Mouse (Mus musculus) frontal cortex, adult 2 months (tissue): ENCODE results near the gene Slc22a2. TPM values are rescaled to one million over a fixed set of nuclear protein-coding genes. Genes with fewer than 3 reads are reported as not detected.
"Not testable (repeated sequence)": the region's sequence is repeated elsewhere in the genome, so short reads cannot be mapped to it uniquely, and the experiment has no call there.

Source experiments
- DNase-seq, 2 experiments: peaks; one replicate each; pipeline ENCODE4 v3.0.0; 2022; ENCODE audit warnings: low spot score in 1 of 2; ENCODE audit errors: extremely low spot score in 1 of 2
- polyA plus RNA-seq: library from polyadenylated mRNA; depleted of rRNA; stranded (reverse); fragments of >200 nt; gene quantifications from 2 replicates; pipeline ENCODE4 v1.2.3, GENCODE M21; 2012; rRNA removed

Slc22a2 gene
- polyA plus RNA-seq, result 1.7 and 2.5 TPM in 2 replicates

DNA sequence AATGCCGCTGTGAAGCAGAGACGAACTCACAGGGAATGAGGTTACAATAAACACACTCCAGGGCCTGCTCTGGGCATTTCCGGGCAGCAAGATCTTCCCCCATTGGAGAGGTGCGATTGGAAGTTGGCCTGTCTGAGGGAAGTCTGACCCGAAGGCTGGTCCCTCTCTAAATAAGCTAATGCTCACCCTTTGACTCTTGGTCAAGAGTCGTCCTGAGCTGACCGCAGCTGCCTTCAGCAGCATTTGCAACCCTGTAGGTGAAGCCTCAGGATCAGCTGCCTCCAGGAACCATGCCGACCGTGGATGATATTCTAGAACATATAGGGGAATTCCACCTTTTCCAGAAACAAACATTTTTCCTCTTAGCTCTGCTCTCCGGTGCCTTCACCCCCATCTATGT is at the start of gene Slc22a2:
Gene Slc22a2 (plus strand): TSS at position 142 of the 400 bp plus-strand sequence.
- DNase-seq, result no peak

DNA sequence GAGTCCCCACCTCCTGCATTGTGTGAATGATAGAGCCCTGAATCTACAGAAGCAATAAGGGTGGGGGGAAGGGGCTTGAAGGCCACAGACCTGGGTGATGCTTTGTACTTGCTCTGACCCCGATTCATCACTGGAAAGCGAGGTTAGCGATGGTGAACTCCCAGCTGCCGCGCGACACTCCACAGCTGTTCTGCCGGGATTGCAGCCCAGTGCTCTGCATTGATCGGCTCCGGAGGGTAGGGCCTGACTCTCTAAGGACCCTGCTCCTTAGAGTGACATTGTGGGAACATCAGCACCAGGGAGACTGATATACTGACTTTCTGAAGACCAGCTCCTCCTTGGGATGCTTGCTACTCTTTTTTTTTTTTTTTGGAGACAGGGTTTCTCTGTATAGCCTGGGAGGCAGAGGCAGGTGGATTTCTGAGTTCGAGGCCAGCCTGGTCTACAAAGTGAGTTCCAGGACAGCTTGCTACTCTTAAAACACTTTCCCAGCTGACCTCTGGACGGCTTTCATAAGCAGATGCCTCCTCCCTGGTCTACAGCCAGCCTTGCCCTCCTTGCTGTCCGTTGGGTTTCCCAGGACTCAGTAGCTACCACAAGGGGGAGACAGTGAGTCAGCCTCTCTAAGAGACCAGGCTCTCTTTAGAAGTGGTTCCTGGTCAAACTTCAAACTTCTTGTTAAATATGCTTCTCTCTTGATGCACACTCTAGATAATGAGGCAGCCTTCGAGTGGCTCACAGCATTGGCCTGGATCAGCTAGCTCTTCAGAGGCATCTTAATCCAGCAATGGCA is 49.4 kb upstream of the Slc22a2 start:
- peak; percentile 11 to 88 for DNase-seq

DNA sequence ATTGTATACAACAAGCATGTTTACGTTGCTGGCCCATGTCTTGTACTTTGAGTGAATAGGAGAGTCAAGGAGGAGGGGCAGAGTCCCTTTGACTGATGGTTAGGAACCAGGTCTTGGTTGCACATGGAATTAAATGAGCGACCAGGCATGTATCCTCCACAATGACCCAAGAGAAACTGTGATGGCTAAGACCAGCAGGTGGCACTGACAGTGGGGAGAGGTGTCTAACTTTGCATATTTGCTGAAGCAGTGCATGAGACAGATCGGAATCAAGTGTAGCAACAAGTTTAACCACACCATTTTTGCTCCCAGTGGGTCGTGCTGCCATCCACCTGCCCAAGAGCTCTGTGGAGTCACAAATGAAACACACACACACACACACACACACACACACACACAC is 21.7 kb upstream of the Slc22a2 start:
- no peak for DNase-seq

DNA sequence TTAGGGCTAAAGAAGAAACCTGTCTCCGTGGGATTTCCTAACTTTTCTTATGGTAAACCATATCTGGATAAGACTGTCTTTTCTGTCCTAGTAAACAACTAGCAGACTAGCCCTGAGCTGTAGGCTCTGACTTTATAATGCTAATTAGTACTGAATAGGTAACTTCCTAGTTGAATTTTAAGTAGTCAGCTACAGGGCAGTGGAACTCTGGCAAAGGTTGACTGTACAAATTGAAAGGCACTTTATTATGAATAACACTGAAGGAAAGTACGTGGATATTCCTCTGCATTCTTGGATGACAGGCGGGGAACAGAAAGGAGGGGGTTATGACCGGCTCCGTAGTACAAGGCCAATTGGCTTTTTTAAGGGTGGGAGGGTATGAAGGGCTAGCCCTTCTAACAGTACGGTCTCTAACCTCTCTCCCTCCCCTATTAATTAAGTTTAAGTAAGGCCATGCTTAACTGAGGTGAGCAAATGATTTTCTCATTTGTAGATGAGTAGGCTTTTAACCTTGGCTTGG is 19.4 kb upstream of the Slc22a2 start:
- not testable (repeated sequence) for DNase-seq

DNA sequence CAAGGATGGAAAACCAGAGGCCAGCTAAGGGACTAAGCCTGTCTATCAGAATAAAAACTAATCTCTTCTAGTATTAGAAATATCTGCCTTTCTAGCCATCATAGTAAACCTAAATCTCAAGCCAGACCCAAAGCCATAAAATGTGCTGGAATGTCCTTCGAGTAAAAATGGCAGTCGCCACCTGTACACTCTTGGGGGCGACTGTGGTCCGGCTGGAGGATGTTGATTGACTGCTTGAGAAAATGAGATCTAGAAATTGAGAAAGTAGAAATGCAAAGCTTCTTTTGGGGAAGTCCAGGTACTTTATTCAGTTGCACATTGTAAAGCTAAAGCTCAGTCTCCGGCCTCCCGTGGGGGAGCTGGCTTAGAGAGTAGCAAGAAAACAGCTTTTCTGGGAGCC is 18.5 kb upstream of the Slc22a2 start:
- DNase-seq, result no peak

DNA sequence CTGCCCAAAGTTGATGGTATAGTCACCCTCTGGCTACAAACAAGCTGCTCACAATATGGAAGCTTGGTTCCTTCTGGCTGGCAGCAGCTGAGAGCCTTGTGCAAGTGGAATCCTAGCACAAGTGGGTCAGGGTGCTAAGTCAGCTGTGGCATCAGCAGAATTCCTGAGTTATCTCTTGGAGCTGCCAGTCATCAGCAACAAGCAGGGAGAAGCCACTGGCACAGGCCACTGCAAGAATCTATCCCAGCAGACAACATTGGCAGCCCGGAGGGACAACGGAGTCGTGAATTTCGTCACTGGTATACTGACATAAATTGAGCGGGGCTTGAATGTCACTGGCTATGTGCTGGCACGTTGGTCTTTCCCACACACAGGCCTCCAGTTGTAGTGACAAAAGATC is 12.6 kb upstream of the Slc22a2 start:
- DNase-seq, result no peak

DNA sequence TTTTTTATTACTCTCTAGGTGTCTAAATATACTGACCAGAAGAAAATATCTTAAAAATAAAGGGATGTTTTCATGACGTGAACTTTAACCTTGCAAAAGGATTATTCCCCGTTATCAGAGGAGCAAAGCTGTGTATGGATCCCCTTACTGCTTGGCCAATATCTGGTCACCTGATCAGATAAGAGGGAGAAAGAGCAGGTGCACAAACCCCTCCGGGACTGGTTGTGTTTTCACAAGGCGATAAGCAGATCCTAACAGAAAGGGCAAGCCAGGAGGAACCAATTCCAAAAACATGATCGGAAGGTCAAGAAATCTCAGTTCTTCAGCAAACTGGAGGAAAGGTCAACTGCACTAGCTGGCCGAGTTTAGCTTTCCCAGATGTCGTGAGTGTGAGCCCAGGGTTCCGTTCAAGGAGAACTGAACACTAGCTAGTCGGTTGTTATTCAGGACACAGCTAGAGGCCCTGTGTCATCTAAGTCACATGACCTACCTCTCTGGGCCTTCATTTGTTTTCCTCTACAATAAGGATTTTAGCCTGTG is 11.9 kb upstream of the Slc22a2 start:
- no peak for DNase-seq

DNA sequence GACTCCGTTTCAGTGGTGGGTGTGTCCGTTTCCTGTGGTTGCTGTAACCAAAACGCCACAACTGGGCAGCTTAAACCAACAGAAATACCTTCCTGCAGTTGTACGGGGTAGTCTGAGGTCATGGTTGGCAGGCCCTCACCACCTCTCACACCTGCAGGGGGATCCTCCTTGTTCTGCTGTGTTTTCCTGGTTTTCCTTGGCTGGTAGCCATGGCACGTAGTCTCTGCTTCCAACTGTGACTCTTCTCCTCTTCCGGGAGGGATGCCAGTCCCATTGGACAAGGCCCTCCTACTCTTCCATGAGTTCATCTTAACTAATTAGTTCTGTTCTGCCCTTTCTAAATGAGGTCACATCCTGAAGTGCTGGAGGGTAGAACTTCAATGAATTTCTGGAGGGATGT is 8.5 kb upstream of the Slc22a2 start:
- DNase-seq, result no peak

DNA sequence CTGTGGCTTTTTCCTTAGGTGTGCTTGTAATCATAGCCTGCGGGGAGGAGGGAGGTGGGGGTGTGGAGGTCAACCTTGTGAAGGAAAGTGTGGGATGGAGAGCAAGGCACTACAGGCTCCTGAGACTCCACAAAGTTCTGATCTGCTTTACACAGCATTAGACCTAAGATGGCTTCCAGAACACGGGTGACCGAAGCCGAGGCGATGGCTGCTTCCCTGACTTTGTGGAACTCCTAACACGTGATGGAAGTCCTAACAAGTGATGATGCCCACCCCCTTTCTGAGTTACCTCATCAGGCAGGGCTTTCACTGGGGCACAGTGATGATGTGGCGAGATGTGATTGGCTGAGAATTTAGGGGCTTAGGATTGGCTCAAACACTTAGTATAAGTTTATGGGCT is 6.8 kb upstream of the Slc22a2 start:
- DNase-seq, result no peak

DNA sequence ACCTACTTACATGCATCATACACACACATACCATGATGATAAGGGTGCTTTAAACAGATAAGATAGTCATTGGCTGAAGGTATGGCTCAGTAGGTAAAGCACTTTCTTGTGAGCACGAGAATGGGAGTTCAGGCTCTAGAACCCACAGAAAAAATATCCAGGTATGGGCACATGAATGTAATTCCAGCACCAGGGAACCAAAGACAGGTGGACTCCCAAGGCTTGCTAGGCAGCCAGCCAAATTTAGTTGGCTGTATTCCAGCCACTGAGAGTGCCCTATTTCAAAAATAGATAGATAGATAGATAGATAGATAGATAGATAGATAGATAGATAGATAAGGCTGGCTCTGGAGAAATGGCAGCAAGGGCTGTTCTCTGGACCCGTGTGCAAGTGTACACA is 1.4 kb downstream of the Slc22a2 start:
- DNase-seq, result no peak

DNA sequence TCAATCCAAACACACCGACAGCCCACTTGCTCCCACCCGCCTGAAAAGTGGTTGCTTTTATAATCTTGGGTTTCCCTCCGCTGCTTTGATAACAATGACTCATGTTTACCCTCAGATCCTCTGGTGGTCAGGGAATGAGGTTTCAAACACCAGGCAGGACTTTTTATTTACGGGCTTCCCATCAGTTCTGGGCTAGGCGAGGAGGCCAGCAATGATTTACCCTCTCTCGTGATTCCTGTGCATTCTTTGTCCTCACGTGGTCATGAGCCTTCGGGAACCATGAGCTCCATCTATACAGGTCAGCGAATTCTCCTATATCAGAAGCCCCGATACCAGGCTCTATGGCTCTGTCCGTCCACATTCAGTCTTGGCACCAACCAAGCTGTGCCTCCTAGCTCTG is 3.0 kb downstream of the Slc22a2 start:
- no peak for DNase-seq

DNA sequence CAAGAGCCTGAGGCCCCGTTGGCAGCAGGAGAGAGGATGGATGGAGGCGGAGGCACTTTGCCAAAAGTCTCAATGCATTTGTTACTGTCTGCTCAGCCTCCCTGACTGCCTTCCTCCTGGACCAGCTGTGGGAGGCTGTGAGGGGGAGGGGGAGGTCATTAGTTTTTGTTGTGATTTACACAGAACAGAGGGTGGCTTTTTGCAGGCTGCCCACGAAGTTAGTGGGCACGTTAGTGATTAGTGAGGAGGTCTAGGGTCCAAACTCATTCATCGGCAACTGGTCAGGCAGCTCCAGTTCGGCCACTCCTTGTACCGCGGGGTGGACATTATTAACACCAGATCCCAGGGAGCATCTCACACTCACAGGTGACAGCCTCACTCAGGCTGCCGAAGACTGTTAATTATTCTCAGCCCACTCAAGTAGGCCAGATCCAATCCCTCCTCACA is 4.9 kb downstream of the Slc22a2 start:
- peak in 1 of 2 experiments; percentile 36 for DNase-seq

DNA sequence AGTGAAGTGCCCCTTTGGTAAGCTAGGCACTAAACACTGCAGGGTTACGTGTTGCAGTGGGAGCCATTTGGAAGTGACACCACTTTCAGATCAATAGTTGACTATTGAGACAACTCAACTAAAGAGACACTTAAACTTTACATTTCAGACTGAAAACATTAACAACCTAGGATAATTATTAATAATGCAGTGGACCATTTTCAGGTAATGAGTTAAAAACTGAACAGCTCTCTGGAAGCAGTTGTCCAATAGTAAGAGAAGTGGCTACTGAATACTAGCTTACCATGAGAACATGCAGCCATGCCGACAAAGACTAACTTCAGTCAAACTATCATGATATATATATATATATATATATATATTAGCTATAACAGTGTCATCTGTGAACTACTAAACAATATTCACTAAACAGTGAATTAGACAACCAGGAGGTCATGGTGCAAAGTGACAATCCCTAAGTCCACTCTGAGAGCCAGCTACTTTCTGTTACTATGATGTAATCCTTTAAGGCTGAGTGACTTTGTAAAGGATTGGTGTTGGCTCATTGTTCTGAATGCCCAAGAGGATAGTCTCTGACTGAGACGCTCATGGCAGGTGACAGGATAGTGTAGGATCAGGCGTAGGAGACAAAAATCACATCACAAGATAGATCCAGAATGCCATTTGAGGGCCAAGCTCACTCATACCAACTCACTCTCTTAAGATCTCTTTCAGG is 7.1 kb downstream of the Slc22a2 start:
- no peak for DNase-seq

DNA sequence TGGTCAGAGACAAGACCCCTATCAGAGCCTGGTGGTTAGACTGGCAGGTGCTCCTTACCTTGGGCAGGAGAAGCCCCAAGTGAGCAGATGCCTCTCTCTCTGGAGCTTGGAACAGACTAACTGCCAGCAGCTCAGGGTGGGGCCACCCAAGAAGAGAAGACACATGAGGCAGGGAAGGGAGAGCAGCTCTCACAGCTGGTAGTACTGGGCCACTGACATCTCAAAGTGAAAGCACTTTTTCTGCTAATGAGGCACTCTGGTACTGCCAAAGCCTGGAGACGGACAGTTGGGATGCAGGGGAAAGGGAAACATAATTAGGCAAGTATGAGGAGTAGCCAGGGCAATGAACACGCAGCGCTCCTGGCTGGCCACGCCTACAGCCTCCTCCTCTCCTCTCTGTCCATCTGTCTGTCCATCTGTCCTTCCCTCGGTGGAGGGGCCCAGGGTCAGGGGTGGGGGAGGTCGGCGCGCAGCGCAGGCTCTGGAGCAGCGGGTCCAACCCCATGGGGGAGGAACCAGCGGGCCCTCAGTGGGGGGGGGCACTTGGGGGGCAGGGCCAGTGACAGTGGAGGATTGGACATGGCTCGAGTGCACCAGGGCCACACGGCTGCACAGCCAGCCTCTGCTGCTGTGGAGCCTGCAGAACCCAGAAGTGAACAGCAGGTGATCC is 12.0 kb downstream of the Slc22a2 start:
- DNase-seq, result no peak

DNA sequence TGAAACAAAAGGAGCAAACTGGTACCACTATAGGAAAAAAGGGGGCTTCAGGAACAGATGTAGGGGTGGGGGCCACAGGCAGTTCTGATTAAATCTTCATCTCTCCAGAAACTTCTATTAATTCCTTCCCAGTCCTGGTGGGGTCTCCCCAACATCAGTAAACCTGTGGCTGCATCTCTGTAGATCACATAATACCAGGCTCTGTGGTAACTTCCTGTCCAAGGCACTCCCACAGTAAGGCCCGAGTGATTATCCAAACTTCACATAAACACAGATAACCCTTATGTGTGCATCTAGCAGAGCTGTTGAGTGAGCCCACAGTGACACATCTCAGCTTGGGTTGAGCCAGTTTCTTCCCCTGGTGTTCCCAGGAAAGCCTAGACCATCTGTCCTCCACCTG is 22.7 kb downstream of the Slc22a2 start:
- no peak for DNase-seq

DNA sequence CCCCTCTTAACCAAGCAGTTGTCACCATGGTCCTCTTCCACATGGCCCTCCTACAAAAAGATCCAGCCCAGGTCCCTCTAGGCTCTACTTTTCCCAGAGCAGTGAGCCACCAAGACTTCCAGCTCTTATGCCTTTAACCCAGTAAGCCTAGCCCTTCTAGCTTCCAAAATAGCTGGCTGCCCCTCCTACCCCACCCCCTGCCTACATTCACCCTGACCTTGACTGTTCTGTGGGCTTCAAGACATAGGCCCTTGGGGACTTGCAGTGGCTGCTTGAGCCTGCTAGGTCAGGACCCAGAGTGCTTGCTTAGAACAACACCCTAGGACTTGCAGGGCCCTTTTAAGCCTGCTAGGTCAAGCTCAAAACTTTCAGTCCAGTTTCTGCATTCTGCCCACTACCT is 23.3 kb downstream of the Slc22a2 start:
- DNase-seq, result no peak

DNA sequence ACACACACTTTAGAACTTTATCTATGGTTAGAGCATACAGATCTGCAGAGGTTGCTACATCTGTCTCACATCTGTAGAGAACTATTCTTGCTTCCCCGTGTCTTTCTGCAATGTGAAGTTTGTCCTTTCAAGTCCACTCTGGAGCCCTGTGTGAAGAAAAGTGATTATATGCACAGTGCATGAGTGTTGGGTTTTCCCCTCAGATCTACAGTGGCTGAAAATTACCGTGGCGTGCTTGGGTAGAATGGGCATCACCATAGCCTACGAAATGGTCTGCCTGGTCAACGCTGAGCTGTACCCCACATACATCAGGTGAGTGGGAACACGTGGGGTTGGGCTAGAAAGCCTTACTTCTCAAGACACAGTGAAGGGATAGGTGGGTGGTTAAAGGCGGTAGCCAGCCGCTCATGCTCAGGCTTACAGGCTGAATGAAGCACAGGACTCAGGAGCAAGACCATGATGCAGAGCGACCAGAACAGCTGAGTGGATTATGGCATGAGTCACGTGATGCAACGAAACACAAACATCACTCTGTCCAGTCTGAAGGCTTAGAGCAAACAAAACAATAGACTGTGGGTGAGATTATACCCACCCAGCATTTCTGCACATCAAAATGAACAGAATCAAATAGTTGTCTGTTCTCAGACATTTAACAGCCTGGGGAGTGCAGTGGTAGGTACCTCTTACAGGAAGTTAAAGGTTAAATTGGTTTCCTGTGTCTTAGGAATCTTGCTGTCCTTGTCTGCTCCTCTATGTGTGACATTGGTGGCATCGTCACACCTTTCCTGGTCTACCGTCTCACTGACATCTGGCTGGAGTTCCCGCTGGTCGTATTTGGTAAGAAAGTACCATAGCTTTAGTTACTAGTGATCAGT is 30.8 kb downstream of the Slc22a2 start:
- no peak for DNase-seq

DNA sequence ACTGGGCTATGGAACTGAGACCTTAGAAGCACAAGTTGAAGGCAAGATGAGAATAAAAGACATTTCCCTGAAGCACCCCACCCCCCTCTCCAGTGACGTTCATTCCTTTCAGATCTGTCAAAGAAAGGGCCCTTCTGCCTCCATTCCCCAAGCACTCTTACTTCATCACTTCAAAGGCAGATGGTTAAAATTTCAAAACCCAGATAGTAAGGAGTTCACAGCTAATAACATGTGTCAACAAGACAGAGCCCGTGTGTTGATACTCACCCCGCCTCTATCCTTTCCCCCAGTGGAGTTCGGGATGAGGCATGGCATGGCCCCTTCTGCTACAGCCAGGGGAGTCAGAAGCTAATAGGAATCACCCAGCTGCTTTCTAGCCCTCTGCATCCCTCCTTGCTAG is 31.5 kb downstream of the Slc22a2 start:
- DNase-seq, result no peak

DNA sequence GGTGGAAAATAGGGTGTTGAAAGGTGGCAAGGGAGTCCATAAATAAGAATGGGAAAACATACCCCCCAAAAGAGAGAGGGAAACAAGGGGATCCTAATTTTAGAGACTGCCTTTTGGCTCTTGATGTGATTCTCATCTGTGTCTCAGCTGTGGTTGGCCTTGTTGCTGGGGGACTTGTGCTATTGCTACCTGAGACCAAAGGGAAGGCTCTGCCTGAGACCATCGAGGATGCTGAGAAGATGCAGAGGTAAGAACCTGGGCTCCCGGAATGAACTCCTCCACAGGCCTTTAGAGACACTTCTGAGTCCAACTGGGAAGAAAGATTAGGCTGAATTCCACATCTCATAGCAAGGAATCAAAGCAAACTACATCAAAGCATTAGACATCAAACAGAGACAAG is 35.7 kb downstream of the Slc22a2 start:
- DNase-seq, result no peak

DNA sequence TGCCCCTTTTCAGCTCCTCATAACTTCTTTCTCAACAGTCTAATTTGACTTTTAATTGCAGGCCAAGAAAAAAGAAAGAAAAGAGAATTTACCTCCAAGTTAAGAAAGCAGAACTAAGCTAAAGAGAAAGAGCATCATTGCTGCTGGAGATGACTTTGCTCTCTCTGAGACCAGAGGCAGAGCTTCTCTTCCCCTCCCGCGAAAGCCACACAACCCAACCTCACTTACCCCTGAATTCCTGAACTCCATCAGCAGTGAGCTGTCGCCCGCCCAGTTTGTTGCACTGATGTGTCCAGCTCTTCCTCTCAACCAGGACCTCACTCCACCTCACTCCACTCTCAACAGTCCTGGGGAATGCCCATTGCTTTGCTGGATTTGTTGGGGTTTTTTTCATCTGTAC is 44.1 kb downstream of the Slc22a2 start:
- DNase-seq, result no peak
